Mouse (Mus musculus) C2C12 (cell line): ENCODE results near the gene Lrrc29.

Source experiments
- CEBPB ChIP-seq: IDR thresholded peaks from one replicate; pipeline ENCODE4 v1.6.1; 2011; ENCODE audit warnings: low read depth, mild to moderate bottlenecking, control low read depth, moderate library complexity
- CTCF ChIP-seq: IDR thresholded peaks from one replicate; pipeline ENCODE4 v1.5.1; 2011; ENCODE audit not compliant: control insufficient read depth, insufficient read depth, insufficient read length
- MAX ChIP-seq: IDR thresholded peaks from one replicate; pipeline ENCODE4 v1.6.1; 2011; ENCODE audit warnings: mild to moderate bottlenecking, control low read depth
- MYOD1 ChIP-seq: IDR thresholded peaks from one replicate; pipeline ENCODE4 v1.6.1; 2011; ENCODE audit warnings: low read depth; ENCODE audit not compliant: control insufficient read depth, insufficient read length
- USF1 ChIP-seq: IDR thresholded peaks from one replicate; pipeline ENCODE4 v1.6.1; 2011; ENCODE audit warnings: low read depth, mild to moderate bottlenecking, control low read depth, moderate library complexity

DNA sequence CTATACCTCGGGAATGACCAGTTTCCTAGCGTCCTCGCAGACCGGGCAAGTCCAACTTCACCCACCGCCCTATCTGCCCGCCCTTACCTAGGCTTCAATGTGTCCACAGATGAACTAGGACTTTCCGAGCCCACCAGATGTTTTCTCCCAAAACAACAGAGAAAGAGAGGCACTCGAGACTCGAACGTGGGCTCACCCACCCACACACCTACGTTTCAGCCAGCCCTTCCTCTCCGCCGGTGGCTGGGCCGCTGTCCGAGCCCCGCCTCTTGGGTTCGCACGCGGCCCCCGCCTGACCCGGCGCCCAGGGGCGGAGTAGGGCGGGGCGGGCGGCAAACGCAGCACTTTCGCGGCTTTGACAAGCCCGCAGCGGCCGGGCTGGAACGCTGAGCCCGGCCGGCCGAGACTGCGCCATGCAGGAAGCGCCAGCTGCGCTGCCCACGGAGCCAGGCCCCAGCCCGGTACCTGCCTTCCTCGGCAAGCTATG, 56.6 kb downstream of the Lrrc29 start, which contains the start of gene Hsf4:
- no peak for TF ChIP-seq CTCF
- no peak for TF ChIP-seq MYOD1
- no peak for TF ChIP-seq CEBPB
- TF ChIP-seq MAX = no peak
- no peak for TF ChIP-seq USF1
